Mouse (Mus musculus) frontal cortex, postnatal 25 days (tissue): ENCODE measurements around the gene Col1a1.

Experiments
- DNase-seq, 2 experiments: peaks; one replicate each; pipeline ENCODE4 v3.0.0; 2022; ENCODE audit warnings: low spot score in 2 of 2

The Col1a1 gene

DNA sequence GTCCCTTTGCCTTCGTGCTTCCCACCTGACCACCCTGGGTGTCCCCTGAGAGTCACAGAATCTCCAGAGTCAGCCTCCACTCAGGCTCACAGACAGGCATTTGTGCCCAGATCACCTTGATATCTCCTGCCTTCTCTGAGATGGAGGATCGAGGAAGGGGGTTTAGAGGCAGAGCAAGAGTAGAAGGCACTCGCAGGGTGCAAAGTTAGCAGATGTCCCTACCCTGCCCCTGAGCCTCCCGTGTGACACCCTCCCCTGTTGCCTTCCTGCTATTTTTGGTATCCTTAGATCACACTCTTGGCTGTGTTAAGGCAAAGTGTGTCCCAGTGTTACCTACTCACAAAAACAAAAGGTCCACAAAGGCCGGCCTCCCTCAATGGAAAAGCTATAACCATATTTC is 40.2 kb downstream of the Col1a1 start, which contains the start of gene Sgca:
Gene Sgca (minus strand): TSS at position 129 of the 400 bp plus-strand sequence.
- no peak for DNase-seq

DNA sequence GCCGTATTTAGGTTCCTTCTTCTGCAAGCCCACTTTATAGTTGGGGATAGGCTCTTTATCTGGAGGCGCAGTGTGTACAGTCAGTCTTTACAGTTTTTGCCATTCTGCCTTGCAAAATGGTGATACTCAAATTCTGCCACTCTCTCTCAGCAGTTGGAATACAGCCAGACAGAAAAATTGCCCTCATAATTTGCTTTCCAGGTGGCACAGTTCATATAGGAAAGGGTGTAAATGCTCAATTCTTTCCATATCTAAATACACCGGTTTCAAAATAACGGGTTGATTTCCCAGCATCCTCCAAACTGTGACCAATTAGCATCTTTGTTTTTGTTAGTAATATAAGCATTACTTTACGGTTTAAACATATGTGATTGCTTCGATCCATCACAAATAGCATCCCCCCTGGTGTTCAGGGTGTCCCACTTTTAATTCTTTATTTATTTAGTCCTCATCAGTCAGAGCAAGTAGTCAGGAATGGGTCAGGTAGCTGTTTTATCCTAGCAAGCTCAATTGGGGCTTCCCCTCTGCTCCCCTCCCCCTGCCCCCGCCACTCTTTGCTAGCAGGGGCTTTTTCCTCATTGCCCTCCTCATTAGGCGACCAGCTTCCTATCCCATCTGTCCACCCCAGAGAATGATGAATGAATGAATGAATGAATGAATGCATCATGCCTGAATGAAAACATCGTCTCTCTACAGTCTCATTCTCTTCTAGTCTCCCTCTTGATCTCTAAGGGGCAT is 42.3 kb downstream of the Col1a1 start:
- no peak for DNase-seq

DNA sequence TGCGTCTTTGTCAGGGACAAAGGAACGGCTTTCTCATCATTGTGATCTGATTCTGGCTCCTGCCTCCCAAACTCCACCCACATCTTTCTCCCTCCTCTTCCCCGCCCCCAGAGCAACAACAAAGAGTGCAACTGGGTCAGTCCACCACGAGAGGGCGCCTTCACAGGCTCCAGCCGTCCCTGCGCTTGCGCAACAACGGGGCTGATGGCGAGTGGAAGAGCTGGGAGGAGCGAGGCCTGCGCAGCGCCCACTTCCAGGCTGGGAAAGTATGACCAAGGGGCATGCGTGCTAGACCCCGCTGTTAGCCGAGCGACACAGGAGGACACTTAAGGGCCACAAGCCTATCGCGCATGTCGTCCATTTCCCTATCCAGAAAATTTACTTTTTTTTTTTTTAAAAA is 42.9 kb downstream of the Col1a1 start:
- peak; percentile 92 to 96 for DNase-seq

GRCm38 (mm10) chr11:94979462-94980179 is 43.6 kb downstream of the Col1a1 start:
- DNase-seq: no peak

- DNase-seq: no peak
These were observed 49.1 kb downstream of the Col1a1 start for GRCm38 (mm10) chr11:94985140-94985539.

- DNase-seq: no peak
These were observed 49.8 kb downstream of the Col1a1 start for GRCm38 (mm10) chr11:94985822-94986221.

DNA sequence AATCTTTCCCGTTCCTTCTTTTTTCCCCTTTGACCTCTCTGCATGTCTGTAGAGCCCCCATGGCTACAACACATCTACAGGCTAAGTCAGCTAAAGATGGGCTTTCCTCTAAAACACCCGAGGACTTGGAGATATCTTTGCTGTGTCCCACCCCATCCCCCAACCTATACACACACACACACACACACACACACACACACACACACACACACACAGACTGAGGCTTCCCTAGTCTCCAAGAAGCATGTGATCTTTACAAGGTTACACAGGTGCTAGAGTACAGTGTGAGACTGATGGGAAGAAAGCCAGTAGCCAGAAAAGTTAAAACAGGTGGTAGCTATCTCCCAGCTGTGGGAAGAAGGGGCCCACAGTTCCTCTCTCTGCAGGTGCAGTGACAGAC is 50.4 kb downstream of the Col1a1 start:
- no peak for DNase-seq

- DNase-seq: no peak
These were observed 51.3 kb downstream of the Col1a1 start for GRCm38 (mm10) chr11:94987341-94987740.

- no peak for DNase-seq
These were observed 51.8 kb downstream of the Col1a1 start for GRCm38 (mm10) chr11:94987851-94988250.

DNA sequence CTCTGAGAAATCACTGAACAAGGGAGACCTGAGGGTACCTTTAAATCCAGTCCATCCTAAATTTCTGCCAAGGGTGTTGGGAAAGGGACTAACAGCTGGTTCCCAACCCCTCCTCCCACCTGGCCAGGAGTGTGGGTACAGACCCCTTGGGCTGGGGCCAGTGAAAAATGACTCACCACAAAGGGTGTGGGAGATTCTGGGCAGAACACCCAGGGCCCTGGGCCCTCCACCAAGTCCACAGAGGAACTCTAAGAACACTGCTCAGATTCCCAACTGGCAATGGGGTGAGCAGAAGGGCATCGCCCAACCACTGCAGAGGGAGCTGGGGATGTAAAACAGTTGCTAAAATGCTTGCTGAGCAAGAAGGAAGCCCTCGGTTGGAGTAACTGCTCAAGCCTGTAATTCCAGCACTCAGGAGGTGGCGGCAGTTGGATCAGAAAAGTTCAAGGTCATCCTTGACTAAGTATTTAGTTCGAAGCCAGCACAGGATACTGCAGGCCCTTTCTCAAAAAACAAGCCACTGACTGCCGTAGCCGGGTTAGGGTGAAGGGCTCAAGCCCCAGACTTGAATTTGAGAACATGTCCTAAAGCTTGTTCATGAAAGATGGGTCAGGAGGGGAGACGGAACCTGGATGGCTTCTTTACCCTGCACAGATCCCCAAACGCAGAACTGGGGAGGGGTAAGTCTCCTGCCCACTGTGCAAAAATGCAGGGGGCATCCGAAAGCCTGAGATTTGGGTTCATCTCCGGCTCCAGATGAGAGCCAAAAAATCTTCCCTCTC is 52.9 kb downstream of the Col1a1 start:
- no peak for DNase-seq

GRCm38 (mm10) chr11:94989562-94990017 is 53.6 kb downstream of the Col1a1 start:
- peak; percentile 55 to 71 for DNase-seq

DNA sequence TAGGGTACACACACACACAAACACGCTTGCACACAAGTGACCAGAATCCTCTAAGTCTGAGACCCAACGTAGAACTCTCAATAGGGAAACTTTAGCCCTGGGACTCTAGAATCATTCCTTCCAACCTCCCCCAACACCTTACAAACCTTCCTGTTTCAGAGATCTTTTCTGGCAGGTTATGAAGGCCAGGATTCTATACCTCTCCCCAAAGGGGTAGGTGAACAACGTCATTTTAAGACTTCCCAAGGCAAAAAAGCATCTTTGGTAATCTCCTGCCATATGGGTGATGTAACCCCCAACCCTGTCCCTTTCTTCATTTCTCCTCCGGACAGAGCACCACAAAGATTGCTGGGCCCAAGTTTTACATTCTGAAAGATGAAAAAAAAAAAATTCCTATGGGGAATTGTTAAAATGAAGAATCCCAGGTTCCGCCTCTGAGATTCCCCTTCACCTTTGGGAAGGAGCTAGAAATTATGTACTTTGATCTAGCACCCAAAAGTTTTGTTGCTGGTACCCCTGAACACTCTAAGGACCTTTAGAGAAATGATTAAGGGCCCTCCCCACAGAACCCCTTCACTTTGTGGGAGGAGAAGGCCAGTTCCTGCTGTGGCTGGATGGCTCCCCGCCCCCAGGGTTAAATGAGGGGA is 54.2 kb downstream of the Col1a1 start:
- no peak for DNase-seq

DNA sequence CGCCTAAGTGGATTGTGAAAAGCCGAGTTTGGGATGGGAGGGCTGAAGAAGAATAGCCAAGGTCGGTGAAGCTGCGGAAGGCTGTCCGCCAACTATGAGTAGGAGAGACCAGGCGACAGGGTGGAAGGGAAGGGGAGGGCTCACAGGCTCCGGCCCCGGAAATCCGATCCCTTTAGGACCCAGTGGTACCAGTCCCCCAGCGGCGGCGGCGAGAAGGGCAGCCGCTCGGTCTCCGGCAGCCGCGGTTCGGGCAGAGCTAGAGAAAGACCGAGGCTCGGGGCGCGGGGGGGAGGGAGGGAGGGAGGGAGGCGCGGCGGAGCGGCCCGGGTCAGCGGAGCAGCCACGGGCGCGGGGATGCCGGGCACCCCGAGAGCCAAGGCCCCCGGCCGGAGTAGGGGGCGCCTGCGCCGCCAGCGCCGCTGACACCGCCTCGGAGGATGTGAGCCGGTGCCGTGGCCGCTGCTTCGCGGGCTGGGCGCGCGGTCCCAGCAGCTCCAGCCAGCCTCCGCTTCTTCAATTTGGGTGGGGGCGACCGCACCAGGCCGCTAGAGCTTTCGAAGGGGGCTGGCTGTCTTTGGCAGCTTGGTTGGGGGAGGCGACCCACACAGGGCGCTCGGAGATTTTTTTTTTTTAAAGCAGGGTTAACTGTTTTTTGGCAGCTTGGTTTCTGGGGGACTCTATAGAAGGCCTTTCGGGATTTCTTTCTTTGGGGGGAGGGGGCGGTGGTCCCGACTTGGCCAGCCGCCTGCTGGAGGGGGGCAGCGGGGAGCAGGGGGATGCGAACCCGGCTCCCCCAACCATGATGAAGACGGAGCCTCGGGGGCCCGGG is 54.9 kb downstream of the Col1a1 start, which contains the start of gene Ppp1r9b:
Gene Ppp1r9b (plus strand): TSS at position 287 of the 829 bp plus-strand sequence.
- DNase-seq: peak; percentile 84 to 85

DNA sequence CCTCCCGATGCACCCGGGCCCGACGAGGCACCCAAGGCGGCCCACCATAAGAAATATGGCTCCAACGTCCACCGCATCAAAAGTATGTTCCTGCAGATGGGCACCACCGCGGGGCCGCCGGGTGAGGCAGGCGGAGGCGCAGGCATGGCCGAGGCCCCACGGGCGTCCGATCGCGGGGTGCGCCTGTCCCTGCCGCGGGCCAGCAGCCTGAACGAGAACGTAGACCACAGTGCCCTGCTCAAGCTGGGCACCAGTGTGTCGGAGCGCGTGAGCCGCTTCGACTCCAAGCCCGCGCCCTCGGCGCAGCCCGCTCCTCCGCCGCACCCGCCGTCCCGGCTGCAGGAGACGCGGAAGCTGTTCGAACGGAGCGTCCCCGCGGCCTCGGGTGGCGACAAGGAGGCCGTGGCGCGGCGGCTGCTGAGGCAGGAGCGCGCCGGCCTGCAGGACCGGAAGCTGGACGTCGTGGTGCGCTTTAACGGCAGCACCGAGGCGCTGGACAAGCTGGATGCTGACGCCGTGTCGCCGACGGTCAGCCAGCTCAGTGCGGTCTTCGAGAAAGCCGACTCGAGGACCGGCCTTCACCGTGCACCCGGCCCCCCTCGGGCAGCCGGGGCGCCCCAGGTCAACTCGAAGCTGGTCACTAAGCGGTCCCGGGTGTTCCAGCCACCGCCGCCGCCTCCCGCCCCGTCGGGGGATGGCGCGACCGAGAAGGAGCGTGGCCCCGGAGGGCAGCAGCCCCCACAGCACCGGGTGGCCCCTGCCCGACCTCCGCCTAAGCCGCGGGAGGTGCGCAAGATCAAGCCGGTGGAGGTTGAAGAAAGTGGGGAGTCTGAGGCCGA is 55.8 kb downstream of the Col1a1 start:
- no peak for DNase-seq

GRCm38 (mm10) chr11:94992480-94992753 is 56.4 kb downstream of the Col1a1 start:
- no peak for DNase-seq

DNA sequence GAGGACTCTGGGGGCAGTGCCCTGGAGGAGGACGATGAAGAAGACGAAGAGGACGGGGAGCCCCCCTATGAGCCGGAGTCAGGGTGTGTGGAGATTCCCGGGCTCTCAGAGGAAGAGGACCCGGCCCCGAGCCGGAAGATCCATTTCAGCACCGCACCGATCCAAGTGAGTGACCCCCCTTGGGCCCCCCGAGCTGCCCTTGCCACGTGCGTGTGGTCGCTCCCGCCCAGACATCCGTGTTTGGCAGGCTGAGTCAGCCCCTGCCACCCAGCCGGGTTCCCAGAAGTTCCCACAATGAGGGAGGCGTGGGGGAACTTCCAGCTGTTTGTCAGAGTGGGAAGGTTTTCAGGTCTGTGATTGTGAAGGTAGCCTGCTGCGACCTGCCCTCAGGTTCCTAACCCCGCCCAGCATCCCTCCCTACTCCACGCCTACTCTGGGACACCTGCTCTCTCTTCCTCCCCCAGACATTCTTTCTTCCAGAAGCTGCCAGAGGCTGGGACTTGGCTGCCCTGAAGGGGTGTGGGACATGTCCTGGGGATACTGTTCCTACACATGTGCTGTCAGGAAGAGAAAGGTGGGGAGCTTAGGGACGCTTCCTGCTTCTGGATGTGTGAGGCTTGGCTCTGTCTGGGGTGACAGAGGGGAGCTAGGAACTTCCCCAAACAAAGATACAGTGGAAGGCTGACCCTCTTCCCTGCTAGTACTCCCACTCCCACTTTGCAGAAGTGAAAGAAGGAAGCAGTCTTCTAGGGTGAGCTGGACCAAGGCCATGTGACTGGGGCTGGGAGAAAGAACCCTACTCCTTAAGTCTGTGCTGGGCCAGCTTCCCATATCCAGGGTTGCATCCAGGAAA is 57.0 kb downstream of the Col1a1 start:
- DNase-seq: no peak

DNA sequence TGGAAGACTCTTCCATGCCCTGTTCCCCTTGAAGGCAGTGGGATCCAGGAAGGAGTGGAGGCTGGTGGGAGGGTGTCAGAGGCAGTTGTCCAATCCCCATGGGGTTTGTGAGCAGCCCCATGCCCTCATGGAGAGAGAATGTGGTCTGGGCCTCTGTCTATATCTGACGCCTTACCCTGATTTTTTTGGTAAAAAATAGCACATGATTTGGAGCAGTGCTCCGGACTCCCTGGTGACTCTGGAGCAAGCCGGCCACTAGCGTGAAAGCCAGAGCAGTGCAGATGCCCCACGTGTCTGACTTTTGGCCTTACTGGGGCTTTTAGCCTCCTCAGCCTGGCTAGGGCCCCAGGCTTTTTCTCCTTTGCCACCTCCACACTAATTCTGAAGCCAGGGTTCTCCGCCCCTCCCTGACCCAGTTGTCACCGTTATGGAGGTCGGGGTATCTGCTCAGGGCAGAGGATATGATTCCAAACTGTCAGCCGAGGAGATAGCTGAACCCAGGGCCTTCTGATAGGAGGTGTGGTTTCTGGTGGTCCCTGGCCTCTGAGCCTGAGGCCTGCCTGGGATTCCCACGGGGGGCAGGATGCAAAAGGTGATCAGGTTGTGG is 58.3 kb downstream of the Col1a1 start:
- DNase-seq: no peak

DNA sequence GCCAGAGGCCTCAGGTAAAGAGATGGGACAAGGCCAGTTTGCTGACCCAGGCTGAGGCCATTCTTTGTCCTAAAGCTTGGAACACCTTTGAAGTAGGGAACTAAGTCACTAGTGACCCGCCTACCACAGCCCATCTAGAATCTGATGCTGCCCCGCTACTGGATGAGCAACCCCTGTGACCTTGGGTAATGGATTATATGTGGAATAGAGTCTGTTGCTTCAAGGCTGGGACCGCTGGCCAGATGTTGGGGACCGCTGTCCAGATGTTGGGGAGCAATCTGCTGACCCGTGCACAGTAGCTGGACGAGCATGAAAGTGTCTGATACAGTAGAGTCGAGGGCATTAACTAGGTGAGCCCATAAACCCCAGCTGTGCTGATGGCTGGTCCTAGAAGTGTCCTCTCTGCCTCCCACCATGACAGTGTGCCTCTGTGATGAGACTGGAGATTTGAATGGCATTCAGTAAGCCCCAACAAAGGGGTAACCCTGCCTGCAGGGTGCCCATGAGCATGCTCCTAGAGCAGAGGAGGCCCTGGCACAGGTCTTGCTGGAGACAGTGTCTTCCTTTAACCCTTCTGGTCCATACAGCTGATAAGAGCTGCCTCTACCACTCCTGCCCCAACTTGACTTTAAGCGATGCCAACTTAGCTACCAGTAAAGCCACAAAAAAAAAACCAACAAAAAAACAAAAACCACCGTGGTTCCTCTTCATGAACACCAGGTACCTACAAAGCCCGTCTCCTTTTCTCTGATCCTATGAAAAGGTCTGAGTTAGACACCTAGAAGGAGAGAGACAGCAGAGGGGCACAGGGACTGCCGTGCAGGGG is 59.1 kb downstream of the Col1a1 start:
- DNase-seq: no peak
